Mouse (Mus musculus): ENCODE data around the gene C1qtnf6. TPM values are rescaled to one million over a fixed set of nuclear protein-coding genes. Genes with fewer than 3 reads are reported as not detected.
A peak's percentile ranks its signal among the peaks of the same experiment; 100 is the strongest.

The C1qtnf6 gene
- total and polyA plus RNA-seq, 2 experiments from 2014 or later, result 6.1 to 10.2 TPM

DNA sequence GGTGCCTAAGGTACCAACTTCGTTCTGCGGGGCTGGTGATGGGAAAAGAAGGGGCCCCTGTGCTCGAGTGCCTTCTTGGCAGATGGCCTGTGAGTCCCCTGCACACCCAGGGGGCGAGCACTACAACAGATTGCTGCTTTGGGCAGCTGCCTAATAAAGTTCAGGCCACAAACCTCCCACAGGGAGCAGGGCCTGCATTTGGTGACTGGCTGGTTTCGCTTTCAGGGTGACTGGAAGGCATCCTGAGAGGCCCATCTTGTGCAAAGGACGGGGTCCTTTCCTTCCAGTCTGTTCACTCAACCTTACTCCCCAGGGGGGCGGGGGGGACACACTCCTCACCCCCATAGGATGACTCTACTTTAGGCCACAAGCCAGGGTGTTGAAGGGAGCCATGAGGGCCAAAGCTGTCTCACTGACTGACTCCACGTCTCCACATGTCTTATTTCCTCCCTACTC lies 21.1 kb downstream of the C1qtnf6 start:
- no peaks in the 10 kb centered on the region for H3K27me3 ChIP-seq (ENCODE audit: insufficient read depth, low read length)
- no peak overlapping the region for H3K27ac ChIP-seq
- H3K4me2 ChIP-seq (ENCODE audit: low read depth, low read length), result no peak overlapping the region
- H3K9me3 ChIP-seq (ENCODE audit: low read length), result no peaks in the 10 kb centered on the region
- H3K4me1 ChIP-seq (ENCODE audit: insufficient read depth, low read length), result no peaks in the 10 kb centered on the region
- no peak overlapping the region for H3K4me3 ChIP-seq (ENCODE audit: low read length)
- H3K9ac ChIP-seq (replicated peaks; ENCODE audit: low read length), result no peak overlapping the region
- TF ChIP-seq CTCF (IDR thresholded peaks at IDR 0.05; ENCODE audit: low read depth), result no peak
- 41% methylated on average over 8 of the region's 8 CpGs for WGBS
- DNase-seq (ENCODE audit: low spot score) (peak; percentile 45), ATAC-seq (no peak)
- no peaks in the 10 kb centered on the region for H3K36me3 ChIP-seq (ENCODE audit: insufficient read depth, low read length)

DNA sequence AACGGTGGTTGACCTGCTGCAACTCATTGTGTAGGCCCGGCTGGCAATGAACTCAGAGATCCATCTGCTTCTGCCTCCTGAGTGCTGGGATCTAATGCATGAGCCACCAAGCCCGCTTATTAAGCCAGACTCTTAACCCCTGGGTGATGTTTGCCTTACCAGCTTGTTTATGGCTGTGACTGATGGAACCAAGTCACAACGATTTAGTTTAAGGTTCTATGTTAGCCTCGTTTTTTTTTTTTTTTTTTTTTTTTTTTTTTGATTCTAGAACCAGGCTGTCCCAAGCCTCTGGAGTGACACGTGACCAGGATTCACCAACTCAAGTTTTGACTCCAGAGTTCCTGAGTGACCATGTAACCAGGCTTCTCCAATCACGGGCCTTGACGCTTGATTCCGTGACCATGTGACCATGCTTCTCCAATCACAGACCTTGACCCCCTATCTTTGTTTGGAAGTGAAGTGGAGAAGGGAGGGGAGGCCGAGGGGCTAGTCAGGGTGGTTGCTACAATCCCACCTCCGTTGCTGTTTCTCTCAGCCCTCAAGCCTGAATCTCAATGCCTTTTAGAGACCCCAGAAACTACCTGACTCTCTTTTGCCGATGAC lies 21.8 kb downstream of the C1qtnf6 start:
- H3K9ac ChIP-seq (replicated peaks; ENCODE audit: low read length), result no peak overlapping the region
- no peaks in the 10 kb centered on the region for H3K9me3 ChIP-seq (ENCODE audit: low read length)
- peak; percentile 61 for ATAC-seq
- 46% methylated on average over 12 of the region's 12 CpGs for WGBS
- no peak for TF ChIP-seq CTCF (IDR thresholded peaks at IDR 0.05; ENCODE audit: low read depth)
- no peak overlapping the region for H3K4me3 ChIP-seq (ENCODE audit: low read length)
- no peaks in the 10 kb centered on the region for H3K27me3 ChIP-seq (ENCODE audit: insufficient read depth, low read length)
- H3K4me1 ChIP-seq (ENCODE audit: insufficient read depth, low read length), result no peaks in the 10 kb centered on the region
- peak; percentile 39 for DNase-seq (ENCODE audit: low spot score)
- H3K27ac ChIP-seq, result no peak overlapping the region
- no peaks in the 10 kb centered on the region for H3K36me3 ChIP-seq (ENCODE audit: insufficient read depth, low read length)
- no peak overlapping the region for H3K4me2 ChIP-seq (ENCODE audit: low read depth, low read length)

GRCm38 (mm10) chr15:78508443-78508842 lies 22.8 kb downstream of the C1qtnf6 start:
- Histone ChIP-seq H3K36me3 (ENCODE audit: insufficient read depth, low read length) (no peaks in the 10 kb centered on the region), H3K27ac (no peak overlapping the region), H3K4me2 (ENCODE audit: low read depth, low read length) (no peak overlapping the region), H3K4me1 (ENCODE audit: insufficient read depth, low read length) (no peaks in the 10 kb centered on the region), H3K9ac (replicated peaks; ENCODE audit: low read length) (no peak overlapping the region), H3K27me3 (ENCODE audit: insufficient read depth, low read length) (no peaks in the 10 kb centered on the region), H3K9me3 (ENCODE audit: low read length) (no peaks in the 10 kb centered on the region), H3K4me3 (ENCODE audit: low read length) (no peak overlapping the region)
- TF ChIP-seq CTCF (IDR thresholded peaks at IDR 0.05; ENCODE audit: low read depth), result no peak
- DNase-seq (ENCODE audit: low spot score) (no peak), ATAC-seq (no peak)
- 56% methylated on average over 7 of the region's 7 CpGs for WGBS

DNA sequence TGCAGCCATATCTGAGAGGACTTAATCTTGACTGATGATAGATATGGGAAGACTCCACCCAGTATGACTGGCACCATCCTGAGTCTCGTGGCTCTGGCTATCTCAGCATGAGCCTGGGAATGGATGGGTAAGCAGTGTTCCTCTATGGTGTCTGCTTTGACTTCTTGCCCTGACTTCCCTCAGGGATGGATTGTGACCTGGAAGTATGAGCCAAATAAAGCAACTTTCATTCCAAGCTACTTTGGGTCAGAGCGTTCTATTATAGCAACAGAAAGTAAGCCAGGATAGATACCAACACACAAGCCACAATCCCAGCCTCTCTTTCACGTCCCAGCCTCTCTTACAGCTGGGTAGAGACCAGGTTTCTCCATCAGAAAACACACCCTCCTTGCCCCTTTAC lies 25.7 kb downstream of the C1qtnf6 start:
- H3K27me3 ChIP-seq (ENCODE audit: insufficient read depth, low read length), result no peaks in the 10 kb centered on the region
- no peak overlapping the region for H3K9ac ChIP-seq (replicated peaks; ENCODE audit: low read length)
- H3K9me3 ChIP-seq (ENCODE audit: low read length), result no peaks in the 10 kb centered on the region
- H3K4me1 ChIP-seq (ENCODE audit: insufficient read depth, low read length), result no peaks in the 10 kb centered on the region
- H3K4me2 ChIP-seq (ENCODE audit: low read depth, low read length), result no peak overlapping the region
- DNase-seq (ENCODE audit: low spot score) (no peak), ATAC-seq (no peak)
- no peak overlapping the region for H3K4me3 ChIP-seq (ENCODE audit: low read length)
- TF ChIP-seq CTCF (IDR thresholded peaks at IDR 0.05; ENCODE audit: low read depth), result no peak
- H3K36me3 ChIP-seq (ENCODE audit: insufficient read depth, low read length), result no peaks in the 10 kb centered on the region
- WGBS, result 69% methylated on average over 3 of the region's 3 CpGs
- H3K27ac ChIP-seq, result no peak overlapping the region

DNA sequence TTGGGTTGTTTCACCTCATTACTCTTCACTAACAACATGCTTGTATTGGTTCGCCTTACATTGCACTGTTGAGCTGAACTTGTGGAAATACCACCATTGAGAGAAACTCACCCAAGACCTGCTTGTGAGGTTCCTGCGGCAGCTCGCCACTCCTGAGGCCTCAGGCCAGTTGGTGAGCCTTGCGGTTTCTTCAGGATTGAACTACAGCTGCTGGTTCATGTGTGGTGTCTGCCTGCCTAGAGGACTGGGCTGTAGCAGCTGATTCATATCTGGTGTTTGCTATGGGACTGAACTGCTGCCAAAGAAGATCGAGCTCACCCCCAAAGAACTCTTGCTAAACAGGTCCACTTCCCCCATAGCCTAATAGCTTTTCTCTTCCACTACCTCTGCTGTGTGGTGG lies 26.4 kb downstream of the C1qtnf6 start:
- Histone ChIP-seq H3K27me3 (ENCODE audit: insufficient read depth, low read length) (no peaks in the 10 kb centered on the region), H3K36me3 (ENCODE audit: insufficient read depth, low read length) (no peaks in the 10 kb centered on the region), H3K9ac (replicated peaks; ENCODE audit: low read length) (no peak overlapping the region), H3K9me3 (ENCODE audit: low read length) (no peaks in the 10 kb centered on the region), H3K4me3 (ENCODE audit: low read length) (no peak overlapping the region), H3K4me1 (ENCODE audit: insufficient read depth, low read length) (no peaks in the 10 kb centered on the region), H3K27ac (no peak overlapping the region), H3K4me2 (ENCODE audit: low read depth, low read length) (no peak overlapping the region)
- no peak for TF ChIP-seq CTCF (IDR thresholded peaks at IDR 0.05; ENCODE audit: low read depth)
- WGBS, result 98% methylated on average over 5 of the region's 5 CpGs
- ATAC-seq (no peak), DNase-seq (ENCODE audit: low spot score) (no peak)

DNA sequence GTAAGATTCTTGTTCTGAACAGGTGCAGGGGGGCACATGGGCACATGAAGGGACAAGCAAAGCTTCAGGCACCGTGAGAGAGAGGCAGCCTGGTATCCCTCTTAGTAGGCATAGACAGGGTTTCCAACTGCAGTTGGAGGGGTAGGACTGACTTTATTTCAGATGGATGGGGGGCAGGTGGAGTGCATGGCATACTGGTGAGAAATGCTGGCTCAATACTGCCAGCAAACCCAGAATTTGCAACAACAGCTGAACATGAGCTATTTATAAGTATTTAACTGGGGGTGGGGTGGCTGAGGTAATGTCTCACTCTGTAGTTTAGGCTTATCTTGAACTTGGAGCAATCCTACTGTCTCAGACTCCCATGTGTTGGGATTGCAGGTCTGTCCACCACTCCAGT lies 27.2 kb downstream of the C1qtnf6 start:
- H3K27ac ChIP-seq, result no peak overlapping the region
- H3K4me1 ChIP-seq (ENCODE audit: insufficient read depth, low read length), result no peaks in the 10 kb centered on the region
- H3K36me3 ChIP-seq (ENCODE audit: insufficient read depth, low read length), result no peaks in the 10 kb centered on the region
- TF ChIP-seq CTCF (IDR thresholded peaks at IDR 0.05; ENCODE audit: low read depth), result no peak
- 82% methylated on average over 1 of the region's 1 CpGs for WGBS
- no peaks in the 10 kb centered on the region for H3K27me3 ChIP-seq (ENCODE audit: insufficient read depth, low read length)
- H3K4me2 ChIP-seq (ENCODE audit: low read depth, low read length), result no peak overlapping the region
- H3K9ac ChIP-seq (replicated peaks; ENCODE audit: low read length), result no peak overlapping the region
- DNase-seq (ENCODE audit: low spot score), result no peak
- no peak for ATAC-seq
- no peak overlapping the region for H3K4me3 ChIP-seq (ENCODE audit: low read length)
- no peaks in the 10 kb centered on the region for H3K9me3 ChIP-seq (ENCODE audit: low read length)

- no peak for TF ChIP-seq CTCF (IDR thresholded peaks at IDR 0.05; ENCODE audit: low read depth)
- Histone ChIP-seq H3K4me1 (ENCODE audit: insufficient read depth, low read length) (no peaks in the 10 kb centered on the region), H3K9me3 (ENCODE audit: low read length) (no peaks in the 10 kb centered on the region), H3K27ac (no peak overlapping the region), H3K27me3 (ENCODE audit: insufficient read depth, low read length) (no peaks in the 10 kb centered on the region), H3K4me2 (ENCODE audit: low read depth, low read length) (no peak overlapping the region), H3K36me3 (ENCODE audit: insufficient read depth, low read length) (no peaks in the 10 kb centered on the region), H3K4me3 (ENCODE audit: low read length) (no peak overlapping the region), H3K9ac (replicated peaks; ENCODE audit: low read length) (no peak overlapping the region)
- WGBS, result 89% methylated on average over 18 of the region's 18 CpGs
- DNase-seq (ENCODE audit: low spot score), result no peak
- no peak for ATAC-seq
Measured at GRCm38 (mm10) chr15:78502437-78503132, 28.6 kb downstream of the C1qtnf6 start.
